ENCODE assay signal across 25 mouse cellular contexts in the genomic region with DNA sequence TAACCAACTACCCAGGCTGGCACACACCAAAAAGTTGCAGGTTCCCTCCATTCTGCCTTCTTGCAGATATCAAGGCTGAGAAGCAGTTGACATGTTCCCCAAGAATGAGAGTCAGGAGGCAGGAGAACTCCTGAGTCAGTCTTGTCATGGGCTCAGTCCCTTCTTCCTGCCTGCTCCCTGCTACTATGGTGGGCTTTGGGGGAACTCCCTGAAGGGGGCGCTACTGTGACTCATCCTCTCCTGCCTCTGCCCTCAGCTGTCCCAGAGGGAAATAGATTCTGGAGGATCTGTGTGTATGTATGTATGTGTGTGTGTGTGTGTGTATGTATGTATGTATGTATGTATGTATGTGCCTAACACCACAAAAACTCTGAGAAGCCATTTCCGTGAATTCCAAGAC. TPM values are rescaled to one million over a fixed set of nuclear protein-coding genes. Genes with fewer than 3 reads are reported as not detected.
A peak's percentile ranks its signal among the peaks of the same experiment; 100 is the strongest.
DNase-seq lines count a peak whose midpoint lies in the region; ATAC-seq and TF ChIP-seq lines count a peak whose summit lies in the region.
"Had no signal": no experiment of that assay in that cellular context is flagged by ENCODE, and none has a peak within 500 bp of the region (broad histone marks: within the 10 kb centered on the region; RNA-seq: fewer than 3 reads in every experiment).

No protein-coding gene starts in this region.

- no peak for TF ChIP-seq EP300 in liver, postnatal 0 days (IDR thresholded peaks at IDR 0.05; ENCODE audit: low read depth)

- 0 out of 2 replicates have a peak, but pooled peaks cover under 1% of the 10 kb centered on the region for H3K27me3 ChIP-seq in kidney, postnatal 0 days (ENCODE audit: insufficient read depth, low read length)
- no peaks in the 10 kb centered on the region for H3K27me3 ChIP-seq in liver, postnatal 0 days (ENCODE audit: insufficient read depth, low read length)

- no peak overlapping the region for H3K9ac ChIP-seq in kidney, postnatal 0 days (ENCODE audit: low read depth, low read length)
- no peak overlapping the region for H3K9ac ChIP-seq in liver, postnatal 0 days (replicated peaks)
- H3K9ac ChIP-seq: heart, embryonic 12.5 days; hindbrain, embryonic 13.5 days; kidney, embryonic 15.5 days had no signal

- H3K9me3 ChIP-seq in kidney, postnatal 0 days (replicated peaks; ENCODE audit: low read length), result no peaks in the 10 kb centered on the region
- H3K9me3 ChIP-seq in liver, postnatal 0 days (ENCODE audit: low read length), result no peaks in the 10 kb centered on the region
- H3K9me3 ChIP-seq: heart, embryonic 12.5 days; hindbrain, embryonic 13.5 days; kidney, embryonic 15.5 days had no signal

- H3K27ac ChIP-seq in kidney, postnatal 0 days, result no peak overlapping the region
- no peak overlapping the region for H3K27ac ChIP-seq in liver, postnatal 0 days (ENCODE audit: low read depth)
- H3K27ac ChIP-seq: gastrocnemius, adult 2 months; hindbrain, embryonic 13.5 days; kidney, embryonic 15.5 days had no signal

- no peak overlapping the region for H3K4me2 ChIP-seq in kidney, postnatal 0 days (ENCODE audit: low read length)
- H3K4me2 ChIP-seq in liver, postnatal 0 days (ENCODE audit: low read depth, low read length), result no peak overlapping the region
- H3K4me2 ChIP-seq: heart, embryonic 12.5 days; hindbrain, embryonic 13.5 days; kidney, embryonic 15.5 days had no signal

- H3K4me3 ChIP-seq in kidney, postnatal 0 days (replicated peaks; ENCODE audit: low read depth, low read length), result no peak overlapping the region
- H3K4me3 ChIP-seq in liver, postnatal 0 days (ENCODE audit: low read depth, low read length), result no peak overlapping the region
- H3K4me3 ChIP-seq: gastrocnemius, adult 2 months; heart, embryonic 12.5 days; hindbrain, embryonic 13.5 days; kidney, embryonic 15.5 days had no signal

- no peak for ATAC-seq in kidney, postnatal 0 days (replicated peaks; ENCODE audit: low FRiP score, low read depth)
- no peak for ATAC-seq in liver, postnatal 0 days
- ATAC-seq: Patski had no signal

- 0 out of 2 replicates have a peak, but pooled peaks cover 5% of the 10 kb centered on the region for H3K4me1 ChIP-seq in kidney, postnatal 0 days (replicated peaks; ENCODE audit: insufficient read depth, low read length)
- H3K4me1 ChIP-seq in liver, postnatal 0 days (ENCODE audit: insufficient read depth), result peaks cover 20% of the 10 kb centered on the region

- DNase-seq in kidney, postnatal 0 days (ENCODE audit: low spot score), result no peak
- DNase-seq in kidney, adult 11 months, result no peak
- DNase-seq in retina, embryonic 14.5 days (ENCODE audit: low spot score), result peak; percentile 32
- DNase-seq in retina, postnatal 1 day, result no peak
- DNase-seq in R1 (ENCODE audit: low read depth, low spot score), result peak; percentile 30
- no peak for DNase-seq in liver, postnatal 0 days
- DNase-seq in layer of hippocampus, postnatal 10 days (ENCODE audit: low spot score in 2 of 2), result no peak
- DNase-seq in gastrocnemius, postnatal 10 days, result no peak
- DNase-seq: adrenal gland, postnatal 14 days; cerebellum, adult 11 months; gastrocnemius, adult 2 months; heart, adult 11 months; heart, postnatal 14 days; left cerebral cortex, postnatal 4 days; lung, postnatal 14 days; thymus, adult 18-20 months had no signal

- WGBS in kidney, postnatal 0 days, result 53% methylated on average over 2 of the region's 2 CpGs
- WGBS in liver, postnatal 0 days (ENCODE audit: insufficient replicate concordance), result 50% methylated on average over 2 of the region's 2 CpGs

- TF ChIP-seq CTCF in kidney, postnatal 0 days (IDR thresholded peaks at IDR 0.05; ENCODE audit: low read depth), result peak; percentile 12; the same call in 1 of the 2 replicates
- TF ChIP-seq CTCF in liver, postnatal 0 days (IDR thresholded peaks at IDR 0.05; ENCODE audit: low read depth), result peak; percentile 42

- H3K36me3 ChIP-seq in kidney, postnatal 0 days (ENCODE audit: insufficient read depth, low read length), result no peaks in the 10 kb centered on the region
- H3K36me3 ChIP-seq in liver, postnatal 0 days (replicated peaks; ENCODE audit: insufficient read depth, low read length), result no peaks in the 10 kb centered on the region; the same call in 1 of the 2 replicates
- H3K36me3 ChIP-seq: heart, embryonic 12.5 days; hindbrain, embryonic 13.5 days; kidney, embryonic 15.5 days had no signal

RNA-seq across cellular contexts. Expression of a gene that starts 19.0 kb away (rescaled TPM):
- not detected in 2 replicates for polyA plus RNA-seq in kidney, postnatal 0 days (2015; fragmentation: Nextera tagmentation; extraction: Ambion mirVana)
- 56.1 and 57.0 TPM in 2 replicates for polyA plus RNA-seq in liver, postnatal 0 days (2015; fragmentation: Nextera tagmentation; extraction: Ambion mirVana)
- not detected for total RNA-seq in layer of hippocampus, postnatal 10 days (2021)
- under 1 TPM in 1 of 2 experiments, not detected in 1; 0.45 TPM for total RNA-seq in gastrocnemius, postnatal 10 days (2021)
- total RNA-seq: CH12.LX; gastrocnemius, adult 2 months; heart, postnatal 14 days; layer of hippocampus, postnatal 25 days; left cerebral cortex, postnatal 4 days; liver, adult 2 months; midbrain, postnatal 0 days had no signal
- polyA plus RNA-seq: large intestine, adult 2 months; liver, adult 2 months; midbrain, postnatal 0 days; Patski had no signal

Comparison
In these comparisons a context has a peak if more than half of its experiments do, and no peak if none do; other contexts are left out.
1. DNase-seq: peak in retina, embryonic 14.5 days (single experiment) and R1 (single experiment); none in kidney, postnatal 0 days (single experiment), kidney, adult 11 months (single experiment), retina, postnatal 1 day (single experiment), liver, postnatal 0 days (single experiment), layer of hippocampus, postnatal 10 days (0 of 2) and gastrocnemius, postnatal 10 days (single experiment).